Mouse (Mus musculus) lung, adult 2 months (tissue): ENCODE results near the gene Mtfr1l.

ENCODE experiments used
- CTCF ChIP-seq: fragments of 200-500 bp; IDR thresholded peaks from 2 replicates; pipeline ENCODE4 v1.5.1; 2011; ENCODE audit warnings: mild to moderate bottlenecking, low read length, control low read depth; ENCODE audit not compliant: insufficient read depth
- POLR2A ChIP-seq: fragments of 200-500 bp; IDR thresholded peaks from 2 replicates; pipeline ENCODE4 v1.6.1; 2011; ENCODE audit warnings: low read depth, mild to moderate bottlenecking, control low read depth, low read length, borderline replicate concordance; ENCODE audit errors: extremely low read depth

- TF ChIP-seq POLR2A (no peak), CTCF (no peak)
Observed at GRCm38 (mm10) chr4:134560699-134561098, 25.5 kb upstream of the Mtfr1l start.
